Mouse (Mus musculus) hindbrain, embryonic 15.5 days (tissue): ENCODE data around the gene Slc35d2. TPM values are rescaled to one million over a fixed set of nuclear protein-coding genes. Genes with fewer than 3 reads are reported as not detected.
"Not testable (repeated sequence)": the region's sequence is repeated elsewhere in the genome, so short reads cannot be mapped to it uniquely, and the experiment has no call there.

Source experiments
- ATAC-seq: fragments of 200-750 bp; cut with Nextera tagmentation; 2 replicates; pipeline ENCODE4 v1.8.0; 2017; ENCODE audit warnings: low read depth, moderate number of reproducible peaks, moderate TSS enrichment; ENCODE audit not compliant: low FRiP score
- H3K27ac ChIP-seq: fragments of 300-500 bp; sonication (generic); replicated peaks from 2 replicates; pipeline ENCODE4 v1.5.1; 2015; ENCODE audit warnings: mild to moderate bottlenecking, inconsistent platforms
- H3K27me3 ChIP-seq: fragments of 300-500 bp; sonication (generic); 2 replicates; pipeline ENCODE4 v1.6.1; 2015; ENCODE audit warnings: control low read depth, inconsistent platforms
- H3K36me3 ChIP-seq: fragments of 300-500 bp; sonication (generic); 2 replicates; pipeline ENCODE4 v1.6.1; 2015; ENCODE audit warnings: control low read depth, inconsistent platforms
- H3K4me1 ChIP-seq: fragments of 300-500 bp; sonication (generic); replicated peaks from 2 replicates; pipeline ENCODE4 v1.6.1; 2015; ENCODE audit warnings: control low read depth, inconsistent platforms
- H3K4me2 ChIP-seq: fragments of 300-500 bp; sonication (generic); 2 replicates; pipeline ENCODE4 v1.6.1; 2015; ENCODE audit warnings: moderate library complexity, mild to moderate bottlenecking, inconsistent platforms
- H3K4me3 ChIP-seq: fragments of 300-500 bp; sonication (generic); 2 replicates; pipeline ENCODE4 v1.5.1; 2015; ENCODE audit warnings: mild to moderate bottlenecking, inconsistent platforms
- H3K9ac ChIP-seq: fragments of 300-500 bp; sonication (generic); 2 replicates; pipeline ENCODE4 v1.6.1; 2015; ENCODE audit warnings: inconsistent platforms
- H3K9me3 ChIP-seq: fragments of 300-500 bp; sonication (generic); 2 replicates; pipeline ENCODE4 v1.6.1; 2016; ENCODE audit warnings: control low read depth, inconsistent platforms
- WGBS: fragments of 180-500 bp; shearing (Covaris S2); methylation state at CpG from one replicate; pipeline ENCODE4 v1.1.7; 2015; 5-methylcytosine and 5-hydroxymethylcytosine counted together
- polyA plus RNA-seq: library from polyadenylated mRNA; unstranded; fragments of >200 nt; fragmentation: Nextera tagmentation; extraction: Ambion mirVana; gene quantifications from 2 replicates; pipeline ENCODE4 v1.2.1, GENCODE M21; 2015

Slc35d2 gene
- polyA plus RNA-seq, 1 experiment from 2014 or later = 1.2 TPM

DNA sequence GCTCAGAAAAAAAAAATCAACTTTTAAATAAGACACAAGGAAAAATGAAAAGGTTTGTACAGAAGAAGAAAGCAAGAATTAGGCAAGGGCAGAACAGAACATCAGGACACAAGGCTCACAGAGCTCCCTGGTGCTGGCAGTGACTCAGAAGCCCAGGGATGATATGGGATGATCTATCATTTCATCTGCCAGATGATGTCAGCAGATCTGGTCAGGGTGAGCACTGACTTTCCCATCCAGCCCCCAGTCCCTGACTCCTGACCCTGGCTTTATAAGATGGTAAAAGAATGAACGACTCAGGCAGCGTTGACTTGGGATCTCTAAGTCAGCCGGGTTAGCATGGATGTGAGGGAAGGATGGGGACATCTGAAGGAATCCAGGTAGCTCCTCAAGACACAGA lies 45.8 kb downstream of the Slc35d2 start:
- 80% methylated on average over 3 of the region's 3 CpGs for WGBS
- peaks cover 9% of the 10 kb centered on the region for H3K4me1 ChIP-seq
- no peaks in the 10 kb centered on the region for H3K27me3 ChIP-seq
- H3K9ac ChIP-seq = no peak overlapping the region
- no peaks in the 10 kb centered on the region for H3K9me3 ChIP-seq
- ATAC-seq = no peak
- no peaks in the 10 kb centered on the region for H3K36me3 ChIP-seq
- H3K27ac ChIP-seq = no peak overlapping the region
- H3K4me2 ChIP-seq = no peak overlapping the region
- H3K4me3 ChIP-seq = no peak overlapping the region

DNA sequence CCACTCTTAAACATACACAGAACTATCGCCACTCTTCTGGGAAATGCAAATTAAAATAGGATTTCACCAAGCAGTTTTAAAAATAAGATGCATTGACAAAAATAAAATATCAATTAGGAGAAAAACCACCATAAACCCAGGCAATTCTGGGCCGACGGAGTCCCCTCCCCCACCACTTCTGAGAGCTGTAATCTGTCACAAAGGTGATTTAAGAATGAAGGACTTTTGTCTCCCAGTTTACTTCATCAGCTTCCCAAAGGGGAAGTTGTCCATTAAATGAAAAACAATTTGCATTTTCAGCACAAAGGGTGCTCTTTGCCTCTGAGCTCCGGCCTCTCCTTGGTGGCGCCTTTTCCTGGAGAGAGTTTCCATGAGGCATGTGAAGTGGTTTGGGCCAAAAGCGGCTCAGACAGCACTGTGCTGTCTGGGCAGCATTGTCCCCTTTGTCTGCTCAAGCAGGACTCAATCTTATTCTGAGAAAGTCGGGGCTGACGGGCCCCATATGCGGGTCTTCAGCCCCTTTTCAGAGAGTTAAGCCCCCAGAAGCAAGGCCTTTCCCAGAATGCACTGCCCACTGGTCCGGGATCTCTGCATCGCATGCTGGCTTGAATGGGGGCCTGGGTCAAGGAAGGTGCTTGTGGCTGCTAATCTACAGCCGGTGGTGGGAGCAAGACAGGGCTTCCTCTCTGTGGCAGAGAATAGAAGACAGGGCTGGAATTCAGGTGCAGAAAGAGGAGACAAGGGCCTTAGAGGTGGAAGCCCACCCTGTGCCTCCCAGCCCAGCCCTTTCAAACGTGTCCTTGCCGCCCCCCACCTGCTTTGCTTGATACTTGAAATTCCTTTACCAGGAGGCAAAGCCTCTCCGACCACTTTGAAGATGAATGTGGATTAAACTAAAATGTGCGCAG lies 47.9 kb downstream of the Slc35d2 start:
- no peaks in the 10 kb centered on the region for H3K9me3 ChIP-seq
- WGBS = 22% methylated on average over 16 of the region's 16 CpGs
- H3K9ac ChIP-seq = no peak overlapping the region
- ATAC-seq = peak; percentile 77
- peak overlapping the region; percentile 9; the same call in 1 of the 2 replicates for H3K4me2 ChIP-seq
- H3K4me3 ChIP-seq = no peak overlapping the region
- no peaks in the 10 kb centered on the region for H3K36me3 ChIP-seq
- no peaks in the 10 kb centered on the region for H3K27me3 ChIP-seq
- no peak overlapping the region for H3K27ac ChIP-seq
- H3K4me1 ChIP-seq = peaks cover 9% of the 10 kb centered on the region

DNA sequence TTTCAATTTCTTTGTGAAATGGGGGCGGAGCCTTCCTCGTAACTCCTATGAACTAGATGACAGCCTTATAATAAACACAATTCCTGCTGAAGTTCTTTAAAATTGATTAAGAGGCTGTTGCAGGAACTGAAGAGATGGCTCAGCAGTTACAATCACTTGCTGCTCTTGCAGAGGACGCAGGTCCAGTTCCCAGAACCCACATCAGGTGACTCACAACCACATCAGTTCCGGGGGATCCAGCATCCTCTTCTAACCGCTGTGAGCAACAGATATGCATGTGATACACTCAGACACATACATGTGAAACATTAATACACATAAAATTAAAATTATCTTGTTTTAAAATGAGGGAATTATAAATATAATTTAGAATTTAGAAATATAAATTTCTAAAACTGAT lies 51.6 kb downstream of the Slc35d2 start:
- H3K36me3 ChIP-seq = no peaks in the 10 kb centered on the region
- H3K27me3 ChIP-seq = no peaks in the 10 kb centered on the region
- peaks cover 9% of the 10 kb centered on the region for H3K4me1 ChIP-seq
- H3K4me3 ChIP-seq = no peak overlapping the region
- WGBS = 92% methylated on average over 5 of the region's 5 CpGs
- no peak for ATAC-seq
- no peak overlapping the region for H3K27ac ChIP-seq
- H3K9ac ChIP-seq = no peak overlapping the region
- H3K9me3 ChIP-seq = no peaks in the 10 kb centered on the region
- no peak overlapping the region for H3K4me2 ChIP-seq

DNA sequence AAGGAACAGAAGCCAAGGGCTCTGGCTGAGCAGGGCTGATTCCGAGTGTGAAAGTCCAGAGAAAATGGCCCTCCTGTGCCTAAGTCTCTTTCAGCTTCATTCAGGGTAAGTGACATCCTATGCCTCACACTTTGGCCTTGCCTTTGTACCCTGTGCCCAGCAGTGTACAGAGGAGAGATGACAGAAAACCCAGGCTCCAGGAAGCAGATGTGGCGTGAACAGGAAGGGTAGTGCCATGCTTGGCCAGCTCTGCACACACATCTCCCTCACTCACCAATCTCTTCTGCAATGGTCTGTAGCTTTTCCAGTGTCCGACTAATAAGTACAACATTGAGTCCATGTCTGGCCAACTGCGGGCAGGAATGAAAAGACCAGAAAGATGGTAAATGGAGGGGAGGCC lies 53.1 kb downstream of the Slc35d2 start:
- 91% methylated on average over 4 of the region's 4 CpGs for WGBS
- Histone ChIP-seq H3K36me3 (no peaks in the 10 kb centered on the region), H3K9me3 (no peaks in the 10 kb centered on the region), H3K27me3 (no peaks in the 10 kb centered on the region), H3K4me1 (no peaks in the 10 kb centered on the region), H3K4me2 (no peak overlapping the region), H3K27ac (no peak overlapping the region), H3K4me3 (no peak overlapping the region), H3K9ac (no peak overlapping the region)
- ATAC-seq = no peak

DNA sequence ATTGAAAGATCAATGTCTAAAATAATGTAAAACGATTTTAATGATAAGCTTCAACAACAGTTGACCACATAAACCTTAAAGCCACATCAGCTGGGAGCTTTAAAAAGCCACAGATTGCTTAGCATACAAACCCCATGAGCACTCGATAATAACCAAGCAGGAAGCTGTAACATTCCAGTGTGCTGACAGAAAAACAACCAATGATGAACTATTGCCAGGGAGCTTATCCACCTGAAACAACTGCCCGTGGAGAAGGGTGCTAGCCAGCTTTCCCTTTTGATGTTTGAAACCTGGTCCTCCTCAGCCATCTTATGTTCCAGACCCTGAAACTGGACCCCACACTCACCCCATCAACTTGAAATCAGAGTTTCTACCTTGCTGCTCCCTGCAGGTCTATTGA lies 62.5 kb downstream of the Slc35d2 start:
- Histone ChIP-seq H3K4me2 (no peak overlapping the region), H3K4me3 (no peak overlapping the region), H3K9ac (no peak overlapping the region), H3K27ac (no peak overlapping the region), H3K4me1 (no peaks in the 10 kb centered on the region), H3K36me3 (no peaks in the 10 kb centered on the region), H3K9me3 (no peaks in the 10 kb centered on the region), H3K27me3 (no peaks in the 10 kb centered on the region)
- WGBS = 68% methylated on average over 3 of the region's 3 CpGs
- no peak for ATAC-seq

DNA sequence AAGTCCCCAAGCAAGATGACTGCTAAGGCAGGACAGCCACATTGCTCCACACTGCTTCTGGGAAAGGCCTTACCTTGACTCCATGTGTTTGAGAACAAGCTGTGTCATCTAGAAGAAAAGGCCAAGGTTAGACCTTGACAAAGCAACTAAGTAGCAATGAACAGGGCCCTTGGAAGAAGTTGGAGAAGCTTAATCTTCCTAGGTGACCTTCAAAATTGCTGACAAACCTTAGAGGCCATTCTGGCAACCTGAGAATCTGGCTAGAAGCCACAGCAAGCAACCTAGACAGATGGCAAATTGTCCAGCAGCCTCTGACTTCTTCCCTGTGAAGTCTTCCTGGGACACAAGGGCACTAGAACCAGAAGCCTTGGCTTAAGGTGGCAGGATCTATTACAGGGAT lies 64.9 kb downstream of the Slc35d2 start:
- Histone ChIP-seq H3K9ac (no peak overlapping the region), H3K4me1 (no peaks in the 10 kb centered on the region), H3K4me3 (no peak overlapping the region), H3K27me3 (no peaks in the 10 kb centered on the region), H3K36me3 (no peaks in the 10 kb centered on the region), H3K4me2 (no peak overlapping the region), H3K27ac (no peak overlapping the region), H3K9me3 (no peaks in the 10 kb centered on the region)
- no peak for ATAC-seq

DNA sequence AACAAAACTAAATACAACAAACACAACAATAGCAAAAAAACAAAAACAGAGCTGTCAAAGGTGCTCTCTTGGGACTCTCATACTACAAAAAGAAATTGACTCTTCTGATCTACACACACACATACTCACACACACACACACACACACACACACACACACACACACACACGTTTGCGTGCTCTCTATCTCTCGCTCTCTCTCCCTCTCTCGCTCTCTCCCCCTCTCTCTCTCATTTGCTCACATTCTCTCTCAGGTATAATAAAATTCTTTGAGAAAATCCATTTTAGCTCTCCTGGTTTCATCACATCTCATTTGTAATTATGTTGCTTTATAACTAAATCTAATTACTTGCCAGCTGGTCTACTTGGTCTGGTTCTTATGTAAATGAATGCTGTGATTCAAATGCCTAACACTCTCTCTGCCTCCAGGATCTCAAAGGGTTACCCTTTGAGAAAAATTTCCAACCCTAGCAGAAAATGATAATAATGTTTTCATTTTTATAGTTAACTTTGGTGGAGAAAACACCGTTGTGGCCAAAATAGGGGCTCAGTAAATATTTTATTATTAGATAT lies 68.1 kb downstream of the Slc35d2 start:
- no peak overlapping the region for H3K9ac ChIP-seq
- H3K9me3 ChIP-seq = no peaks in the 10 kb centered on the region
- WGBS = 75% methylated on average over 5 of the region's 5 CpGs
- no peaks in the 10 kb centered on the region for H3K36me3 ChIP-seq
- no peaks in the 10 kb centered on the region for H3K27me3 ChIP-seq
- no peak overlapping the region for H3K4me3 ChIP-seq
- H3K4me1 ChIP-seq = no peaks in the 10 kb centered on the region
- H3K4me2 ChIP-seq = no peak overlapping the region
- H3K27ac ChIP-seq = no peak overlapping the region
- ATAC-seq = no peak

DNA sequence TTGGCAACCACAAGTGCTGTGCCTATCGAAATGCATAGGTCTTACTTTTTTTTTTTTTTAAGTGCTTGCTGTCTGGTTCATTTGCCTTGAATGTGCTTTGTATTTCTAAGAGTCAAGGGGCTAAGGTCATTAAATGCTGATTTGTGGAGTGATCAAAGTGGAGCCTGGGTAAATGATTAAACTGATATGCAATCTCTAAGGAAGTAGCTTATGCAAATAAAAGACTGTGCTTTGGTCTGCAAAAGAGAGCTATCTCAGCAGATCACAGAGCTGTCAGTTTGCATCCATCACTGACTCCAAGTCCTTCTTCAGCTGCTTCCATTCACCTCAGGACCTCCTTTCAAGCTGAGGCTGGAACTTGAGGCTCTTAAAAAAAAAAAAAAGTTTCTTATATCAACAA lies 75.2 kb downstream of the Slc35d2 start:
- H3K4me3 ChIP-seq = no peak overlapping the region
- ATAC-seq = no peak
- H3K4me1 ChIP-seq = no peaks in the 10 kb centered on the region
- H3K4me2 ChIP-seq = no peak overlapping the region
- H3K36me3 ChIP-seq = no peaks in the 10 kb centered on the region
- H3K27me3 ChIP-seq = no peaks in the 10 kb centered on the region
- H3K9me3 ChIP-seq = no peaks in the 10 kb centered on the region
- no peak overlapping the region for H3K27ac ChIP-seq
- 30% methylated on average over 1 of the region's 1 CpGs for WGBS
- H3K9ac ChIP-seq = no peak overlapping the region

DNA sequence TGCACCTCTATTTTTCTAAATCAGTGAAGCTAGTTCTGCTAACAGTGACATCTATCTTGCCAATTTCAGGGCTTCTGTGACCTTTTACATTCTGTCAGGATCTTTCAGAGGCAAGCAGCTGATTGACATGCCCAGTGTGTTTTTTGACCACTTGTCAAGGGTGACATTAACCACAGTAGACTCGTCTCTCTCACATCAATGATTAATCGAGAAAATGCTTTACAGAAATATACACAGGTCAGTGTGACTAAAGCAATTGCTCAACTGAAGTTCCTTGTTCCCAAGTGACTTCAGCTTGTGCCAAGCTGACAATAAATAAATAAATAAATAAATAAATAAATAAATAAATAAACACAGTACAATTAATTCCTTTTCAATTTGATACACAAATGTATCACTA lies 76.9 kb downstream of the Slc35d2 start:
- not testable (repeated sequence) for H3K36me3 ChIP-seq, H3K9me3 ChIP-seq, ATAC-seq, H3K4me3 ChIP-seq, H3K4me1 ChIP-seq, H3K27ac ChIP-seq, H3K27me3 ChIP-seq, H3K9ac ChIP-seq, H3K4me2 ChIP-seq
- 84% methylated on average over 2 of the region's 2 CpGs for WGBS

DNA sequence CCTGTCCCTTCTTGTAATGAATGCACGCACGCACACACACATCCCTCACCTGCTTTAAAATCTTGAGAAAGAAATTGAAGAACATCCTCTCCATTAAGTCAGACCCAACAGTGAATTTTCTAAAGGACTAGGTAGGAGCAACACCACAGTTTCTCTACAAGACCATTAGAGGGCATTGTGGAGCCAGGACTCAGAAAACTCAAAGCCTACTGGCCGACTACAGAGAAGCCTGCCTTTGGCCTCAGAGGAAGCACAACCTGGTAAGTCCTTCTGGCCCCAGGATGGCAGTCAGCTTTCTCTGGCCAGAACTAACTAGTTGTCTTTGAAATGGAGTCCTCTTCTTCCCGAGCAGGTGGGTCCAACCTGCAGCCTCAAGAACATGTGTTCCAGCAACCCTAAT lies 78.3 kb downstream of the Slc35d2 start:
- H3K4me2 ChIP-seq = no peak overlapping the region
- H3K9ac ChIP-seq = no peak overlapping the region
- H3K4me3 ChIP-seq = no peak overlapping the region
- ATAC-seq = no peak
- H3K9me3 ChIP-seq = no peaks in the 10 kb centered on the region
- H3K27ac ChIP-seq = no peak overlapping the region
- no peaks in the 10 kb centered on the region for H3K36me3 ChIP-seq
- no peaks in the 10 kb centered on the region for H3K4me1 ChIP-seq
- 72% methylated on average over 4 of the region's 4 CpGs for WGBS
- H3K27me3 ChIP-seq = no peaks in the 10 kb centered on the region

DNA sequence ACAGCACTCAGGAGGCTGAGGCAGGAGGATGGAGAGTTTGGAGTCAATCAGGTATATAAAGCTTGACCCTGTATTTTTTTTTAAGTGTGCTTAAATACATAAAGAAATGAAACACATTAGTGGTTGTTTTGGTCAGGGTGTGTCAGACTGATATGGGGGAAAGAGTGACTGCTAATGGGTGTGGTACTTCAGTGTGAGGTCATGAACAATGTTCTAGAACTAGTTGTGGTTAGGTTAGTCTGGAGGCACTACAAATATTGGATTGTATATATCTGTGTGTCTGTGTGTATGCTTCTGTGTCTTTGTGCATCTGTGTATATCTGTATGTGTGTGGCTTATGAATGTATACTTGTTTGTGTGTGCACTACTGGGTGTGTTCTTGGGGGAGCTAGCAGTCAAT lies 79.6 kb downstream of the Slc35d2 start:
- H3K36me3 ChIP-seq = no peaks in the 10 kb centered on the region
- no peak overlapping the region for H3K9ac ChIP-seq
- no peak for ATAC-seq

DNA sequence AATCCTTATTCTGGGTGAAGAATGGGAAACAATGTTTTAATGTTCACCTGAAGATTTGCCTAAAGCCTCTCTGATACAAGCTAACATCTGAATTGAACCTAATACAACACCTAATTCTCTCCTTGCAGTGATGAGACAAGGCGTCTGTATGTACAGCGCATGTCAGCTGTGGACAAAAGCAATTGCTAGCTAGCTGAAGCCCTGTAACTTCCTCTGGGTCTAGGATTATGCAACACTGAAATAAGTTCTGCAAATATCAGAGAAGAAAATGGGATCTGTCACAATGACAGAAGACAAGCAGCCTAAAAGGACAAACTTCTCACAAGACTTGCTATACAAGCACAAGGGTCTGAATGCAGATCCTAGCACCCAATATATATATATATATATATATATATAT lies 80.7 kb downstream of the Slc35d2 start:
- H3K27me3 ChIP-seq = no peaks in the 10 kb centered on the region
- no peak overlapping the region for H3K4me3 ChIP-seq
- no peak overlapping the region for H3K9ac ChIP-seq
- 92% methylated on average over 2 of the region's 2 CpGs for WGBS
- H3K4me2 ChIP-seq = no peak overlapping the region
- no peaks in the 10 kb centered on the region for H3K36me3 ChIP-seq
- no peak for ATAC-seq
- H3K4me1 ChIP-seq = no peaks in the 10 kb centered on the region
- H3K9me3 ChIP-seq = no peaks in the 10 kb centered on the region
- no peak overlapping the region for H3K27ac ChIP-seq

More for the DNA sequence above, 79.6 kb downstream of the Slc35d2 start:
- no peaks in the 10 kb centered on the region for H3K9me3 ChIP-seq
- no peak overlapping the region for H3K4me2 ChIP-seq
- H3K4me3 ChIP-seq = no peak overlapping the region
- H3K4me1 ChIP-seq = no peaks in the 10 kb centered on the region
- no peaks in the 10 kb centered on the region for H3K27me3 ChIP-seq
- H3K27ac ChIP-seq = no peak overlapping the region
